Comparison of ENCODE assay signal across 20 mouse cellular contexts in the genomic region with DNA sequence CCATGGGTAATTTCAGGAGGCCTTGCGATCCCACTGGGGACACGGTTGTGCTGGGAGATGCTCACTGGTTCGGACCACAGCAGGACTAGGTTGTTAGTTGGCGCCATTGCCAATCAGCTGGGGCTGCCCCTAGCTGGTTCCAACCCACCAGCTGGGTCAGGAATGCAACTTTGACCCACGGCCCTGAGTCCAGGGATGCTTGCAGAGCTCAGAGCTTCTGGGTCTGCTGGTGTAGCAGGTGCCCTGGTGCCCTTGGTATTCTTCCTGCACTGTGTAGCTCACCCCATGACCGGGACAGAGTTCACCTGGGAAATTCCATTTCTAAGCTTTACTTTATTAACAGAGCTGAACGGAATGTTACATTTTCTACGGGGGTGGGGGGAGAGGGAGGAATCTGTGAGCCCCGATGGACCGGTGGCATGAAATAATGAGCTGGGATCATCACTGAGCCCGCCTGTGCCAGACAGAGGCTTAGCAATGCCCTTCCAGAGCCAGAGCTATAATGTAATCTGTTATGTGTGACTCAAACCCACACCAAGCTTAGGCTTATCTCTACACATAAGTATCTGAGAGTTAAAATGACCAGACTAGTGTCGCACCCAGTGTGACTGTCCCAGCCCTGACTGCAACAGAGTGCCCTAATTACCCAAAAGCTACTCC.
DNase-seq lines count a peak whose midpoint lies in the region; ATAC-seq lines count a peak whose summit lies in the region.
"Had no signal": no experiment of that assay in that cellular context is flagged by ENCODE, and none has a peak within 500 bp of the region (broad histone marks: within the 10 kb centered on the region; RNA-seq: fewer than 3 reads in every experiment).

No protein-coding gene starts in this region.

- 76% methylated on average over 12 of the region's 12 CpGs for WGBS in embryonic facial prominence, embryonic 11.5 days
- 83% methylated on average over 12 of the region's 12 CpGs for WGBS in embryonic facial prominence, embryonic 10.5 days
- 84% methylated on average over 12 of the region's 12 CpGs for WGBS in limb, embryonic 13.5 days
- WGBS in limb, embryonic 10.5 days: 88% methylated on average over 12 of the region's 12 CpGs
- WGBS in midbrain, embryonic 16.5 days: 78% methylated on average over 12 of the region's 12 CpGs

- no peak overlapping the region for H3K9ac ChIP-seq in embryonic facial prominence, embryonic 11.5 days (replicated peaks; ENCODE audit: low read length)
- no peak overlapping the region for H3K9ac ChIP-seq in limb, embryonic 13.5 days
- no peak overlapping the region for H3K9ac ChIP-seq in midbrain, embryonic 16.5 days (ENCODE audit: low read depth, low read length)
- H3K9ac ChIP-seq: limb, embryonic 12.5 days; liver, embryonic 14.5 days; neural tube, embryonic 13.5 days had no signal

- H3K9me3 ChIP-seq in embryonic facial prominence, embryonic 11.5 days (replicated peaks; ENCODE audit: control insufficient read depth, low read length): no peaks in the 10 kb centered on the region
- H3K9me3 ChIP-seq in embryonic facial prominence, embryonic 10.5 days: no peaks in the 10 kb centered on the region
- H3K9me3 ChIP-seq in limb, embryonic 13.5 days: no peaks in the 10 kb centered on the region
- no peaks in the 10 kb centered on the region for H3K9me3 ChIP-seq in limb, embryonic 10.5 days (replicated peaks)
- no peaks in the 10 kb centered on the region for H3K9me3 ChIP-seq in midbrain, embryonic 16.5 days (replicated peaks; ENCODE audit: control insufficient read depth, low read length, poor library complexity, severe bottlenecking)
- H3K9me3 ChIP-seq: G1E; limb, embryonic 12.5 days; neural tube, embryonic 13.5 days had no signal

- no peaks in the 10 kb centered on the region for H3K27me3 ChIP-seq in embryonic facial prominence, embryonic 11.5 days (ENCODE audit: control insufficient read depth, insufficient read depth, low read length)
- H3K27me3 ChIP-seq in embryonic facial prominence, embryonic 10.5 days (replicated peaks; ENCODE audit: low read depth, poor library complexity, severe bottlenecking): peaks cover 14% of the 10 kb centered on the region
- H3K27me3 ChIP-seq in limb, embryonic 13.5 days: peaks cover 6% of the 10 kb centered on the region; the same call in 1 of the 2 replicates
- peaks cover 5% of the 10 kb centered on the region; the same call in 1 of the 2 replicates for H3K27me3 ChIP-seq in limb, embryonic 10.5 days (ENCODE audit: low read depth, poor library complexity, severe bottlenecking)
- no peaks in the 10 kb centered on the region for H3K27me3 ChIP-seq in midbrain, embryonic 16.5 days (ENCODE audit: control insufficient read depth, insufficient read depth, low read depth, low read length)
- H3K27me3 ChIP-seq: limb, embryonic 12.5 days had no signal

- no peaks in the 10 kb centered on the region; the same call in 1 of the 2 replicates for H3K36me3 ChIP-seq in embryonic facial prominence, embryonic 11.5 days (replicated peaks; ENCODE audit: control insufficient read depth, insufficient read depth, low read depth, low read length)
- no peaks in the 10 kb centered on the region for H3K36me3 ChIP-seq in embryonic facial prominence, embryonic 10.5 days (replicated peaks)
- H3K36me3 ChIP-seq in limb, embryonic 13.5 days: no peaks in the 10 kb centered on the region
- no peaks in the 10 kb centered on the region for H3K36me3 ChIP-seq in limb, embryonic 10.5 days
- H3K36me3 ChIP-seq in midbrain, embryonic 16.5 days (ENCODE audit: control insufficient read depth, insufficient read depth, low read length): no peaks in the 10 kb centered on the region
- H3K36me3 ChIP-seq: G1E; limb, embryonic 12.5 days; neural tube, embryonic 13.5 days had no signal

- H3K4me3 ChIP-seq in embryonic facial prominence, embryonic 11.5 days (ENCODE audit: low read depth, low read length): no peak overlapping the region
- H3K4me3 ChIP-seq in embryonic facial prominence, embryonic 10.5 days: no peak overlapping the region
- no peak overlapping the region for H3K4me3 ChIP-seq in limb, embryonic 13.5 days
- H3K4me3 ChIP-seq in limb, embryonic 10.5 days: no peak overlapping the region
- H3K4me3 ChIP-seq in midbrain, embryonic 16.5 days (ENCODE audit: low read depth, low read length): no peak overlapping the region
- H3K4me3 ChIP-seq: heart, adult 2 months; left cerebral cortex, adult 2 months; limb, embryonic 12.5 days; neural tube, embryonic 13.5 days had no signal

- no peaks in the 10 kb centered on the region for H3K4me1 ChIP-seq in embryonic facial prominence, embryonic 11.5 days (ENCODE audit: control insufficient read depth, insufficient read depth, low read length)
- H3K4me1 ChIP-seq in embryonic facial prominence, embryonic 10.5 days: 0 out of 2 replicates have a peak, but pooled peaks cover 6% of the 10 kb centered on the region
- 0 out of 2 replicates have a peak, but pooled peaks cover 7% of the 10 kb centered on the region for H3K4me1 ChIP-seq in limb, embryonic 13.5 days
- H3K4me1 ChIP-seq in limb, embryonic 10.5 days: peaks cover 13% of the 10 kb centered on the region
- peaks cover 8% of the 10 kb centered on the region; the same call in 1 of the 2 replicates for H3K4me1 ChIP-seq in midbrain, embryonic 16.5 days (ENCODE audit: control insufficient read depth, insufficient read depth, low read length)
- H3K4me1 ChIP-seq: neural tube, embryonic 13.5 days had no signal

- no peak for DNase-seq in embryonic facial prominence, embryonic 11.5 days (ENCODE audit: low spot score)
- DNase-seq in embryonic facial prominence, embryonic 10.5 days (ENCODE audit: low spot score): no peak
- no peak for DNase-seq in limb, embryonic 10.5 days (ENCODE audit: low spot score)
- DNase-seq in kidney, postnatal 10 days: peak; percentile 76
- DNase-seq in cerebellum, postnatal 25 days: no peak
- DNase-seq: adrenal gland, adult 2 months; cerebellum, postnatal 36 days; gastrocnemius, postnatal 14 days; heart, adult 2 months; thymus, postnatal 4 days had no signal

- H3K4me2 ChIP-seq in embryonic facial prominence, embryonic 11.5 days (ENCODE audit: low read depth, low read length): no peak overlapping the region
- no peak overlapping the region for H3K4me2 ChIP-seq in limb, embryonic 13.5 days (replicated peaks)
- no peak overlapping the region for H3K4me2 ChIP-seq in midbrain, embryonic 16.5 days (ENCODE audit: low read length)
- H3K4me2 ChIP-seq: limb, embryonic 12.5 days; neural tube, embryonic 13.5 days had no signal

- no peak overlapping the region for H3K27ac ChIP-seq in embryonic facial prominence, embryonic 11.5 days (replicated peaks; ENCODE audit: low read depth, low read length)
- H3K27ac ChIP-seq in embryonic facial prominence, embryonic 10.5 days (replicated peaks): no peak overlapping the region
- H3K27ac ChIP-seq in limb, embryonic 13.5 days: no peak overlapping the region
- no peak overlapping the region for H3K27ac ChIP-seq in limb, embryonic 10.5 days
- H3K27ac ChIP-seq in midbrain, embryonic 16.5 days (ENCODE audit: low read length): no peak overlapping the region
- H3K27ac ChIP-seq: heart, adult 2 months; left cerebral cortex, adult 2 months; limb, embryonic 12.5 days; liver, embryonic 14.5 days; neural tube, embryonic 13.5 days; stomach, postnatal 0 days had no signal

- peak; percentile 23; the same call in 1 of the 2 replicates for ATAC-seq in embryonic facial prominence, embryonic 11.5 days (replicated peaks; ENCODE audit: insufficient number of reproducible peaks, low FRiP score, low TSS enrichment, low read depth)
- peak; percentile 24; the same call in 1 of the 2 replicates for ATAC-seq in limb, embryonic 13.5 days (ENCODE audit: low FRiP score, low read depth)
- peak; percentile 46 for ATAC-seq in midbrain, embryonic 16.5 days
- no peak for ATAC-seq in cerebellum, adult (ENCODE audit: insufficient number of reproducible peaks, low FRiP score, low TSS enrichment)
- ATAC-seq: CD4-positive, CD25-positive, alpha-beta regulatory T cell, adult 4 months had no signal
